Mouse (Mus musculus) heart, adult 2 months (tissue): Measurements from ENCODE around the gene Ggn.

Source experiments
- CTCF ChIP-seq: fragments of 200-600 bp; IDR thresholded peaks from 2 replicates; pipeline ENCODE4 v1.8.1; 2022; ENCODE audit warnings: antibody characterized with exemption, mild to moderate bottlenecking, moderate library complexity
- EP300 ChIP-seq: fragments of 200-500 bp; IDR thresholded peaks from 2 replicates; pipeline ENCODE4 v1.6.1; 2011; ENCODE audit warnings: low read depth, low read length, control low read depth; ENCODE audit not compliant: insufficient read depth
- POLR2A ChIP-seq: fragments of 200-500 bp; IDR thresholded peaks from 2 replicates; pipeline ENCODE4 v1.6.1; 2011; ENCODE audit warnings: mild to moderate bottlenecking, low read depth, low read length, control low read depth; ENCODE audit not compliant: insufficient read depth

- TF ChIP-seq CTCF = no peak
- no peak for TF ChIP-seq POLR2A
- TF ChIP-seq EP300 = no peak
Measured at GRCm38 (mm10) chr7:29214846-29215245, 44.8 kb downstream of the Ggn start.
